Mouse (Mus musculus) testis, adult 2 months (tissue): ENCODE data around the gene Acbd6. TPM values are rescaled to one million over a fixed set of nuclear protein-coding genes. Genes with fewer than 3 reads are reported as not detected.

Experiments
- H3K27ac ChIP-seq: fragments of 200-500 bp; 2 replicates; pipeline ENCODE4 v1.5.1; 2012; ENCODE audit warnings: low read depth, low read length; ENCODE audit not compliant: control insufficient read depth, insufficient read depth
- H3K27me3 ChIP-seq: fragments of 200-500 bp; 2 replicates; pipeline ENCODE4 v1.6.1; 2012; ENCODE audit warnings: mild to moderate bottlenecking, low read length, moderate library complexity; ENCODE audit not compliant: control insufficient read depth, insufficient read depth
- H3K36me3 ChIP-seq: fragments of 200-500 bp; 2 replicates; pipeline ENCODE4 v1.6.1; 2012; ENCODE audit warnings: mild to moderate bottlenecking, low read length; ENCODE audit not compliant: control insufficient read depth, insufficient read depth
- H3K4me1 ChIP-seq: fragments of 200-500 bp; 2 replicates; pipeline ENCODE4 v1.6.1; 2012; ENCODE audit warnings: low read length; ENCODE audit not compliant: control insufficient read depth, insufficient read depth
- H3K4me3 ChIP-seq: fragments of 200-500 bp; 2 replicates; pipeline ENCODE4 v1.5.1; 2012; ENCODE audit warnings: low read depth, mild to moderate bottlenecking, low read length, moderate library complexity, mixed read lengths; ENCODE audit not compliant: control insufficient read depth
- CTCF ChIP-seq: fragments of 200-500 bp; IDR thresholded peaks from 2 replicates; pipeline ENCODE4 v1.5.1; 2012; ENCODE audit warnings: low read depth, mild to moderate bottlenecking, inconsistent platforms, low read length, moderate library complexity; ENCODE audit not compliant: control insufficient read depth, insufficient read depth, insufficient replicate concordance
- POLR2A ChIP-seq: fragments of 200-500 bp; IDR thresholded peaks from 2 replicates; pipeline ENCODE4 v1.6.1; 2012; ENCODE audit warnings: low read depth, mild to moderate bottlenecking, inconsistent platforms, low read length, moderate library complexity; ENCODE audit not compliant: control insufficient read depth
- polyA plus RNA-seq: library from polyadenylated mRNA; depleted of rRNA; stranded (reverse); fragments of >200 nt; gene quantifications from 2 replicates; pipeline ENCODE4 v1.2.3, GENCODE M21; 2012; rRNA removed

The Acbd6 gene
- 227 and 284 TPM in 2 replicates for polyA plus RNA-seq

DNA sequence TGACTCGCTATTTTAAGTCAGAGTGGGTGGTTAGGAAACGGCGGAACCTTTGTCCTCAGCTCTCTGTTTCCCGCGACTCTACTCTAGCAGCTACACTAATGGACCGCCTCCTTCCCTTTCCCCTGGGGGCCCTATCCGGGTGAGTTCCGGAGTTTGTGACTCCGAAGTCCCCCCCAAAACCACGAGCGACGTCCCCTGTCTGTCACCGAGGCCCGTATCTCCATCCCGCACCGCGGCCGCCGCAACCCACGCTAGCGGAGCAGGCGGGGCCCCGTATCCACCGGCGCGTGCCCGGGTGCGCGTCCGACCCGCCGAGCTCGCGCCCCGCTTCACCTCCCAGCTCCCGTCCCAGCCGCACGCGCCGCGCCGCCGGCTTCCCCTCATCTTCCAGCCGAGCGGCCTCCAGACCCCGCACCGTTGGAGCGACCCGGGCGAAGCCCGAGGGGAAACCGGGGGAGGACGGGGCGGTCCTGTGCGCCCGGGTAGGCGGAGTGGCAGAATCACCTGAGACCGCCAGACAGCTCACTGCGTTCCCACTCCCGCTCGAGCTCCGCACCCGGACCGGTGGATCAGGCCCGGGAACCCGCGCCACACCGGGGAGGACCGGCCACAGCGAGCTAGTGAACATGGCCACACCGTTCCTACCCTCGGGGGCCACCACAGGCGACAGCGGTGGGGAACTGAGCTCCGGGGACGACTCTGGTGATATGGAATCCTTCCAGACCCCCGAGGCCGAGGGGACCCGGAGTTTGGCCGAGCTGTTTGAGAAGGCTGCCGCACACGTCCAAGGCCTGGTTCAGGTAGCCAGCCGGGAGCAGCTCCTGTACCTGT lies at the start of gene Acbd6:
Gene Acbd6, plus strand, starts transcription at position 109 of the 831 bp plus-strand sequence.
- no peaks in the 10 kb centered on the region for H3K36me3 ChIP-seq
- no peaks in the 10 kb centered on the region for H3K27me3 ChIP-seq
- peak within 1 kb of the TSS; percentile 96 for H3K27ac ChIP-seq
- peak; percentile 50 for TF ChIP-seq POLR2A
- no peak for TF ChIP-seq CTCF
- peak within 1 kb of the TSS; percentile 100 for H3K4me3 ChIP-seq
- H3K4me1 ChIP-seq = peaks cover 5% of the 10 kb centered on the region

DNA sequence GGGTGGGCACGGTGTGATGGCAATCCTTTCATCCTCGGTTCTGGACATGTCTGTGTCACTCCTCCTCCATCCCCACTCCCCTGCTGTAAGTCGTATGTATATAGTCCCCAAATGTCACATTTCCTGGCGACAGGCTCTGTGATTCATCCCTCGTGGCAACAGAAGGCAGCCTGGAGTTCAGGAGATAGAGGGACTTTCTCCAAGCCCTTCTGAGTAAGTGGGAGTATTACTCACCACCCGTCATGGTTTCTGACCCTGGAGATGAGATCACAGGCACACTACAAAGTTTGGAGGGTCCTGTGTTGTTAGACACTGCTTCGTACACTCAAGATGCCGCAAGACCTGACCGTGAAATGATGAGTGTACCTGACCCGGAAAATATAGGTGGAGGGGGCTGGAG lies 47.7 kb upstream of the Acbd6 start:
- Histone ChIP-seq H3K27ac (no peak overlapping the region), H3K4me3 (no peak overlapping the region), H3K27me3 (no peaks in the 10 kb centered on the region), H3K36me3 (no peaks in the 10 kb centered on the region), H3K4me1 (no peaks in the 10 kb centered on the region)
- TF ChIP-seq POLR2A (no peak), CTCF (no peak)

DNA sequence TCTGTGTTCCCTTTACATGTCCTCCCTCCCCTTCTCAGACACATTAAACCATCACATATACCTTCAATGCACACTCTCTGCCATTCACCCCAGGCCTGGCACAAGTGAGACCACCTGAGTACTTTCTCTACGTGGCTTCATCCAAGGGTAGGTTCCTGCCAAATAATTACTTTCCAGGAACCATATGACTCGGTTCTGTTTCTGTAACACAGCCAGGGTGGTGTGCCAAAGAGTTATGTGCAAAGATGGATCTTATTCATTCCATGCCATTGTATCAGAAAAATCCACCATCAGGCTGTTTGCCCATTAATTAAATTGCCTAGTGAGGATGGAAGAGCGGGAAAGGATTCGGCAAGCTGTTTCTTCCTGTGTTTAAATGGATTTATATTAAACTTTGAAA lies 42.1 kb upstream of the Acbd6 start:
- no peaks in the 10 kb centered on the region for H3K4me1 ChIP-seq
- no peaks in the 10 kb centered on the region for H3K27me3 ChIP-seq
- H3K27ac ChIP-seq = no peak overlapping the region
- H3K4me3 ChIP-seq = no peak overlapping the region
- no peak for TF ChIP-seq CTCF
- TF ChIP-seq POLR2A = no peak
- H3K36me3 ChIP-seq = no peaks in the 10 kb centered on the region

DNA sequence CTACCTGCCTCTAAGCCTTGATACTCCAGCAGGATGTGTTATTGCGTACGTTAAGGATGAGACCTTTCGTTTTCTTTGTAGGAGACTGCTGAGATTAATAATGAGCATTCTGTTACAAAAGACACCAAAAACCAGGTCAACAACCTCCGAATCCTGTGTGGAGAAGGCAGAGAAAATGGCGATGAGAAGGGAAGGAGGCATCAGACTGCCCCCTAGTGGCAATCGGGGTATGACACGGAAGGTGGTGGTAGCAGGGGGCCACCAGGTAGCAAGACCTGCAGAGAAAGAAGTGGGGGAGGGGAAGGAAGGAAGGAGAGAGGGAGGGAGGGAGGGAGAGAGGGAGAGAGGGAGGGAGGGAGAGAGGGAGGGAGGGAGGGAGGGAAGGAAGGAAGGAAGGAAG lies 41.3 kb upstream of the Acbd6 start:
- H3K27ac ChIP-seq = no peak overlapping the region

DNA sequence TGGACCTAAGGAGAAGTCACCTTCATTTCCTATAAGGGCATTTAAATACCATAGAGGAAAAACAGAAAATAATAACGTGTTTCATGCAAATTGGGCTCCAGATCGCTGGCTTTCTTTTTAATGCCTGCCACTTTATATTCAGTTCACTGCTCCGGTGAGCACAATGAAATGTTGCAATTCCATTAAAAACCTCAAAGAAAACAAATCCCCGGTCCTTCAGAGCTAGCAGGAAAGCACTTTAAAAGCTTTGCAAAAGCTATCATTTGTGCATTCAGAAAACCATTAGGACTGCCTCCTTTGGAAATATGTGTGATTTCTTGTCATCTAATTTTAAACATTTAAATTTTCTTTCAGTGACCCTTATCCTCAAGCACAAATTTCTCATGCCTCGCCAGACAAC lies 40.9 kb upstream of the Acbd6 start:
- TF ChIP-seq POLR2A (no peak), CTCF (no peak)
- H3K4me3 ChIP-seq = no peak overlapping the region
- no peaks in the 10 kb centered on the region for H3K36me3 ChIP-seq
- H3K27me3 ChIP-seq = no peaks in the 10 kb centered on the region
- H3K4me1 ChIP-seq = no peaks in the 10 kb centered on the region
- H3K27ac ChIP-seq = no peak overlapping the region

More for the DNA sequence above, 41.3 kb upstream of the Acbd6 start:
- Histone ChIP-seq H3K4me3 (no peak overlapping the region), H3K4me1 (no peaks in the 10 kb centered on the region), H3K27me3 (no peaks in the 10 kb centered on the region), H3K36me3 (no peaks in the 10 kb centered on the region)
- TF ChIP-seq CTCF = peak; percentile 93; the same call in 1 of the 2 replicates
- TF ChIP-seq POLR2A = no peak

DNA sequence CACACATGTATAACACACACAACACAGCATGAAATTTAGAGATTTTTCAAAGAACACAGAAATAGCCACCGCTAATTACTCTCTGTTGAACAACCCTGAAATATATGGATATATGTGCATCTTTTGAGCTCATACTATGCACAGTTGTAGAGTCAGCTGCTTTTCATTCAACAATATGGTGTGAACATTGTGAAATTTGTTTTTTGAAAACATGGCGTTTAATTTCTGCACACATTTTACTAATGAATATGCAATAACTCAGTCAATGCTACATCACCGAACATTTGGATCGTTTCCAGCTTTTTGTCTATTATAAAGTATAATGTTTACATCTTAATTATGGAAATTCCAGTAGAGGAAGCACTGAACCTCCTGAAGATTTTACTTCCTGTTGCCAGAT lies 37.6 kb upstream of the Acbd6 start:
- Histone ChIP-seq H3K27ac (no peak overlapping the region), H3K36me3 (no peaks in the 10 kb centered on the region)
- TF ChIP-seq CTCF (no peak), POLR2A (no peak)

DNA sequence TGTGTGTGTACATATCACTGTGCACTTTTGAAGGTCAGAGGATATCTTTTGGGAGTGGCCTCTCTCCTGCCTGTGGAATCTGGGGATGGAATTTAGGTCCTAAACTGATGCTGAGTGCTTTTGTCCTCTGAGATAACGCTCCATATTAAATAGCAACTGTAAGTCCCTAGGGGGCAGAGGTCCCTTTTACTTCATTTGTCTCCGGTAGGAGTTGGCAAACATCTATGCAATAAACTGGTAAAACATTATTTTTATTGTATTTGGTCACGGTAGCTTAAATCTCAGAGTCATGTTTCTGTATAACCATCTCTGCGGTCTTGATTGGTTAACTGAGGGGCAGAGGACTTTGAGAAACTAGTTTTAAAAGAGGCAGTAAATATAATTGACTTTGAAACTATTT lies 35.4 kb upstream of the Acbd6 start:
- TF ChIP-seq CTCF = no peak
- no peak for TF ChIP-seq POLR2A
- Histone ChIP-seq H3K27me3 (no peaks in the 10 kb centered on the region), H3K4me1 (peaks cover 3% of the 10 kb centered on the region; the same call in 1 of the 2 replicates), H3K27ac (no peak overlapping the region), H3K36me3 (no peaks in the 10 kb centered on the region), H3K4me3 (no peak overlapping the region)

More for the DNA sequence above, 37.6 kb upstream of the Acbd6 start:
- H3K4me3 ChIP-seq = no peak overlapping the region
- H3K4me1 ChIP-seq = peaks cover 3% of the 10 kb centered on the region; the same call in 1 of the 2 replicates
- H3K27me3 ChIP-seq = no peaks in the 10 kb centered on the region

DNA sequence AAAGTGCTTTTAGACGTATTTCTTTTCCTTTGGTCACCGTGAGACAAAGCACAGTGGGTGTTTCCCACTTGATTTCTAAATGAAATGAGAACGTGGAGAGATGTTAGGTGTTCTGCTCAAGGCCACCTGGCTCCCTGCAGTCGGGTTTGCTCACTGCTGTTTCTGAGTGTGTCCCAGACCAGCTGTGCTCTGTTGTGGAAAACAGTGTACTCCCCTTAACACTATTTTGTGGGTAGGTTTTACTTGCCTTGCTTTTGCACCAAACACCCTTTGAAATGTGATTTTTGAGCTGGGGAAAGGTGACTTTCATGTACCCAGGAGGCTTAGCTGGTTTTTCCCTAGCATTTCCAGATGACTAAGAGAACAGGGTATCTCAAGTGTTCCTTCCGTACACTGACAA lies 31.7 kb upstream of the Acbd6 start:
- no peak overlapping the region for H3K4me3 ChIP-seq
- H3K27me3 ChIP-seq = no peaks in the 10 kb centered on the region
- no peak for TF ChIP-seq CTCF
- TF ChIP-seq POLR2A = no peak
- H3K36me3 ChIP-seq = no peaks in the 10 kb centered on the region
- H3K4me1 ChIP-seq = peaks cover 5% of the 10 kb centered on the region; the same call in 1 of the 2 replicates
- no peak overlapping the region for H3K27ac ChIP-seq
